Mouse (Mus musculus) right cerebral cortex, postnatal 10 days (tissue): Measurements from ENCODE around the gene Tmem204.
"Not testable (repeated sequence)": the region's sequence is repeated elsewhere in the genome, so short reads cannot be mapped to it uniquely, and the experiment has no call there.

Source experiments
- DNase-seq, 2 experiments: peaks; one replicate each; pipeline ENCODE4 v3.0.0; 2021; ENCODE audit warnings: low spot score in 2 of 2

The Tmem204 gene

GRCm38 (mm10) chr17:25083444-25083931 lies at the start of gene Tmem204:
Gene Tmem204, minus strand, starts transcription at chr17:25083591.
- DNase-seq, result no peak

- DNase-seq, result no peak
Observed at GRCm38 (mm10) chr17:25130060-25130459, 46.7 kb upstream of the Tmem204 start.

GRCm38 (mm10) chr17:25127681-25128080 lies 44.3 kb upstream of the Tmem204 start:
- no peak for DNase-seq

GRCm38 (mm10) chr17:25127079-25127478 lies 43.7 kb upstream of the Tmem204 start:
- DNase-seq, result no peak

GRCm38 (mm10) chr17:25125442-25126060 lies 42.2 kb upstream of the Tmem204 start:
- not testable (repeated sequence) for DNase-seq

GRCm38 (mm10) chr17:25123979-25124378 lies 40.6 kb upstream of the Tmem204 start:
- no peak for DNase-seq

GRCm38 (mm10) chr17:25120406-25120805 lies 37.0 kb upstream of the Tmem204 start, which contains the start of gene Ptx4:
Gene Ptx4, plus strand, starts transcription at chr17:25120760.
- no peak for DNase-seq

- no peak for DNase-seq
Observed at GRCm38 (mm10) chr17:25117263-25117662, 33.9 kb upstream of the Tmem204 start.

GRCm38 (mm10) chr17:25115664-25116432 lies 32.5 kb upstream of the Tmem204 start, which contains the start of gene Telo2:
Gene Telo2, minus strand, starts transcription at chr17:25115967.
- DNase-seq, result peak; percentile 94 to 95

GRCm38 (mm10) chr17:25114908-25115645 lies 31.7 kb upstream of the Tmem204 start:
- DNase-seq, result peak; percentile 53

- no peak for DNase-seq
Observed at GRCm38 (mm10) chr17:25112423-25112810, 29.0 kb upstream of the Tmem204 start.

GRCm38 (mm10) chr17:25111739-25112422 lies 28.5 kb upstream of the Tmem204 start:
- DNase-seq, result peak; percentile 80 to 85

- no peak for DNase-seq
Observed at GRCm38 (mm10) chr17:25111220-25111619, 27.8 kb upstream of the Tmem204 start.

- DNase-seq, result no peak
Observed at GRCm38 (mm10) chr17:25110590-25110989, 27.2 kb upstream of the Tmem204 start.

- no peak for DNase-seq
Observed at GRCm38 (mm10) chr17:25109578-25109977, 26.2 kb upstream of the Tmem204 start.

GRCm38 (mm10) chr17:25107786-25108185 lies 24.4 kb upstream of the Tmem204 start:
- DNase-seq, result no peak

- no peak for DNase-seq
Observed at GRCm38 (mm10) chr17:25101338-25101737, 17.9 kb upstream of the Tmem204 start.

- DNase-seq, result no peak
Observed at GRCm38 (mm10) chr17:25100052-25100451, 16.7 kb upstream of the Tmem204 start.

GRCm38 (mm10) chr17:25096221-25096620 lies 12.8 kb upstream of the Tmem204 start:
- no peak for DNase-seq

- DNase-seq, result no peak
Observed at GRCm38 (mm10) chr17:25090450-25090849, 7.1 kb upstream of the Tmem204 start.

GRCm38 (mm10) chr17:25089158-25089557 lies 5.8 kb upstream of the Tmem204 start:
- DNase-seq, result no peak

- no peak for DNase-seq
Observed at GRCm38 (mm10) chr17:25086724-25087123, 3.3 kb upstream of the Tmem204 start.
